Mouse (Mus musculus) MEL-GATA-1-ER (cell line): Measurements from ENCODE around the gene Gm5728.
"Not testable (repeated sequence)": the region's sequence is repeated elsewhere in the genome, so short reads cannot be mapped to it uniquely, and the experiment has no call there.

Source experiments
- DNase-seq: peaks from one replicate; pipeline ENCODE4 v3.0.0-alpha.2; 2012; ENCODE audit warnings: low read depth; ENCODE audit errors: extremely low read depth

The Gm5728 gene

DNA sequence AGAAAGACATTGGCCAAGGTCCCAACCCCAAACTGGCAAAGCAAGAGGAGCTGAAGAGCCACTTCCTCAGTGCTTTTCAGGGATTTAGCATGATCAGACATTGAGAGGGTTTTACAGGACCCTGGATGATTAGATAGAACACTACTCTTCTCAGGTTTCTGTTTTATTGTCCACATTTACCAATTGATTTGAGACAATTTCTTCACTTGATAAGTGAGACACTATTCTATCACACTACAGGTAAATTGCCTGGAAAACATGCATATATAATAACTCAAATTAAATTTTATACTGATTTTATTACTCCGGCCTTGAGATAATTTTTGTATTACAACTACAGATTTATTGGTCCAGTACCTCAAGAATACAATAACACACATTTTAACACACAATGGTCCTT, at the start of gene Gm5728:
TSS of gene Gm5728 (minus strand) at position 101 of the 400 bp plus-strand sequence.
- not testable (repeated sequence) for DNase-seq

DNA sequence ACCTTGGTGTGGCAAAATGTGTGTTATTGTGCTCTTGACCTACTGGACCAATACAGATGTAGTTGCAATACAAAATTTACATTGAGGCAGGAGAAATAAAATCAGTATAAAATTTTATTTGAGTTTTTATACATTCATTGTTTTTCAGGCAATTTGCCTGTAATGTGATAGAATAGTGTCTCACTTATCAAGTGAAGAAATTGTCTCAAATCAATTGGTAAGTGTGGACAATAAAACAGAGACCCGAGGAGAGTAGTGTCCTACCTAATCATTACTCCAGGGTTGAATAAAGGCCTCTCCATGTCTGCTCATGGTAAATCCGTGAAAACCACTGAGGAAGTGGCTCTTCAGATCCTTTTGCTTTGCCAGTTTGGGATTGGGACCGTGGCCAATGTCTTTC, 42.4 kb upstream of the Gm5728 start, which contains the start of gene Vmn1r100:
TSS of gene Vmn1r100 (plus strand) at position 301 of the 400 bp plus-strand sequence.
- DNase-seq: not testable (repeated sequence)

DNA sequence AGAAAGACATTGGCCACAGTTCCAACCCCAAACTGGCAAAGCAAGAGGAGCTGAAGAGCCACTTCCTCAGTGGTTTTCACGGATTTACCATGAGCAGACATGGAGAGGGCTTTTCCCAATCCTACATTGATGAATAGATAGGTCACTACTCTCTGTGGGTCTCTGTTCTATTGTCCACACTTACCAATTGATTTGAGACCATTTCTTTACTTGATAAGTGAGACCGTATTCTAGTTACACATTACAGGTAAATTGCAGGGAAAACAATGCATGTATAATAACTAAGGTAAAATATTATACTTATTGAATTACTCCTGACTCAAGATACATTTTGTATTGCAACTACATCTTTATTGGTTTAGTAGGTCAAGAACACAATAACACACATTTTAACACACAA, 41.2 kb downstream of the Gm5728 start, which contains the start of gene Gm4133:
TSS of gene Gm4133 (minus strand) at position 101 of the 400 bp plus-strand sequence.
- not testable (repeated sequence) for DNase-seq
